Mouse (Mus musculus): ENCODE results near the gene Fbxw25. TPM values are rescaled to one million over a fixed set of nuclear protein-coding genes. Genes with fewer than 3 reads are reported as not detected.
"Not testable (repeated sequence)": the region's sequence is repeated elsewhere in the genome, so short reads cannot be mapped to it uniquely, and the experiment has no call there.

Gene Fbxw25
- not detected in 2 replicates for polyA plus RNA-seq (2012; rRNA removed)

GRCm38 (mm10) chr9:109664552-109664951, at the start of gene Fbxw25:
Gene Fbxw25 (minus strand): TSS chr9:109664652.
- not testable (repeated sequence) for DNase-seq (ENCODE audit: extremely low spot score in 1 of 2, low spot score in 1 of 2)

GRCm38 (mm10) chr9:109702600-109702999, 38.1 kb upstream of the Fbxw25 start, which contains the start of gene Fbxw18:
Gene Fbxw18 (minus strand): TSS chr9:109702700.
- not testable (repeated sequence) for DNase-seq (ENCODE audit: extremely low spot score in 1 of 2, low spot score in 1 of 2)

GRCm38 (mm10) chr9:109685299-109685698, 20.8 kb upstream of the Fbxw25 start:
- DNase-seq (ENCODE audit: extremely low spot score in 1 of 2, low spot score in 1 of 2): peak in 1 of 2 experiments; percentile 23

- not testable (repeated sequence) for DNase-seq (ENCODE audit: extremely low spot score in 1 of 2, low spot score in 1 of 2)
Measured at GRCm38 (mm10) chr9:109625957-109626356, 38.5 kb downstream of the Fbxw25 start, which contains the start of gene Fbxw24. Gene Fbxw24 (minus strand): TSS chr9:109626057.

GRCm38 (mm10) chr9:109606837-109607236, 57.6 kb downstream of the Fbxw25 start:
- peak in 1 of 2 experiments; percentile 53 for DNase-seq (ENCODE audit: extremely low spot score in 1 of 2, low spot score in 1 of 2)

GRCm38 (mm10) chr9:109602128-109602527, 62.3 kb downstream of the Fbxw25 start:
- DNase-seq (ENCODE audit: extremely low spot score in 1 of 2, low spot score in 1 of 2): not testable (repeated sequence)

GRCm38 (mm10) chr9:109597226-109597625, 67.2 kb downstream of the Fbxw25 start:
- no peak for DNase-seq (ENCODE audit: extremely low spot score in 1 of 2, low spot score in 1 of 2)

Other genes starting within 250 kb of the Fbxw25 start
- gene Fbxw16, start 215.5 kb downstream of the Fbxw25 start, polyA plus RNA-seq (2012; rRNA removed): not detected in 2 replicates
- gene Fbxw19, start 168.8 kb downstream of the Fbxw25 start, polyA plus RNA-seq (2012; rRNA removed): not detected in 2 replicates
- gene Fbxw15, start 96.4 kb downstream of the Fbxw25 start, polyA plus RNA-seq (2012; rRNA removed): not detected in 2 replicates
- gene Fbxw24, start 38.6 kb downstream of the Fbxw25 start, polyA plus RNA-seq (2012; rRNA removed): not detected in 2 replicates
- not detected in 2 replicates for gene Fbxw18, start 38.0 kb upstream of the Fbxw25 start, polyA plus RNA-seq (2012; rRNA removed)
- gene Fbxw26, start 81.4 kb upstream of the Fbxw25 start, polyA plus RNA-seq (2012; rRNA removed): not detected in 2 replicates
- gene Fbxw27, start 126.0 kb upstream of the Fbxw25 start, polyA plus RNA-seq (2012; rRNA removed): 0.12 TPM in 1 of 2 replicates, not detected in the other
- 0.64 and 0.67 TPM in 2 replicates for gene Spink8, start 147.6 kb upstream of the Fbxw25 start, polyA plus RNA-seq (2012; rRNA removed)
- 15.3 and 16.1 TPM in 2 replicates for gene Nme6, start 168.1 kb upstream of the Fbxw25 start, polyA plus RNA-seq (2012; rRNA removed)
- gene Camp, start 185.0 kb upstream of the Fbxw25 start, polyA plus RNA-seq (2012; rRNA removed): 0.22 and 0.61 TPM in 2 replicates
- 3.4 and 4.3 TPM in 2 replicates for gene Cdc25a, start 210.9 kb upstream of the Fbxw25 start, polyA plus RNA-seq (2012; rRNA removed)